Mouse (Mus musculus) liver, embryonic 15.5 days (tissue): Measurements from ENCODE around the gene Rasgrf2. TPM values are rescaled to one million over a fixed set of nuclear protein-coding genes. Genes with fewer than 3 reads are reported as not detected.

ENCODE experiments used
- ATAC-seq: fragments of 200-750 bp; cut with Nextera tagmentation; 2 replicates; pipeline ENCODE4 v1.8.0; 2017; ENCODE audit warnings: moderate number of reproducible peaks, mild to moderate bottlenecking, moderate library complexity; ENCODE audit not compliant: insufficient read depth
- H3K27ac ChIP-seq: fragments of 300-500 bp; sonication (generic); replicated peaks from 2 replicates; pipeline ENCODE4 v1.5.1; 2015; ENCODE audit warnings: mild to moderate bottlenecking, inconsistent platforms
- H3K27me3 ChIP-seq: fragments of 300-500 bp; sonication (generic); 2 replicates; pipeline ENCODE4 v1.6.1; 2015; ENCODE audit warnings: mild to moderate bottlenecking, inconsistent platforms
- H3K36me3 ChIP-seq: fragments of 300-500 bp; sonication (generic); replicated peaks from 2 replicates; pipeline ENCODE4 v1.6.1; 2015; ENCODE audit warnings: moderate library complexity, mild to moderate bottlenecking, inconsistent platforms
- H3K4me1 ChIP-seq: fragments of 300-500 bp; sonication (generic); replicated peaks from 2 replicates; pipeline ENCODE4 v1.6.1; 2015; ENCODE audit warnings: inconsistent platforms
- H3K4me2 ChIP-seq: fragments of 300-500 bp; sonication (generic); 2 replicates; pipeline ENCODE4 v1.6.1; 2015; ENCODE audit warnings: moderate library complexity, mild to moderate bottlenecking, inconsistent platforms
- H3K4me3 ChIP-seq: fragments of 300-500 bp; sonication (generic); replicated peaks from 2 replicates; pipeline ENCODE4 v1.5.1; 2015; ENCODE audit warnings: mild to moderate bottlenecking, inconsistent platforms
- H3K9ac ChIP-seq: fragments of 300-500 bp; sonication (generic); 2 replicates; pipeline ENCODE4 v1.6.1; 2015; ENCODE audit warnings: moderate library complexity, mild to moderate bottlenecking, inconsistent platforms
- H3K9me3 ChIP-seq: fragments of 300-500 bp; sonication (generic); replicated peaks from 2 replicates; pipeline ENCODE4 v1.6.1; 2016; ENCODE audit warnings: inconsistent platforms
- WGBS: fragments of 180-500 bp; shearing (Covaris S2); methylation state at CpG from one replicate; pipeline ENCODE4 v1.1.7; 2015; ENCODE audit warnings: mixed read lengths; ENCODE audit not compliant: insufficient replicate concordance; 5-methylcytosine and 5-hydroxymethylcytosine counted together
- polyA plus RNA-seq: library from polyadenylated mRNA; unstranded; fragments of >200 nt; fragmentation: Nextera tagmentation; extraction: Ambion mirVana; gene quantifications from 2 replicates; pipeline ENCODE4 v1.2.1, GENCODE M21; 2015

Rasgrf2 gene
- polyA plus RNA-seq, 1 experiment from 2014 or later = 0.13 TPM

GRCm38 (mm10) chr13:91938826-91939225 is 192.6 kb downstream of the Rasgrf2 start:
- no peaks in the 10 kb centered on the region for H3K27me3 ChIP-seq

GRCm38 (mm10) chr13:91937232-91937631 is 194.2 kb downstream of the Rasgrf2 start:
- no peaks in the 10 kb centered on the region for H3K9me3 ChIP-seq
- ATAC-seq = no peak
- H3K36me3 ChIP-seq = no peaks in the 10 kb centered on the region
- H3K4me2 ChIP-seq = no peak overlapping the region
- H3K4me1 ChIP-seq = no peaks in the 10 kb centered on the region
- no peak overlapping the region for H3K27ac ChIP-seq
- WGBS = 58% methylated on average over 2 of the region's 2 CpGs
- no peaks in the 10 kb centered on the region for H3K27me3 ChIP-seq
- no peak overlapping the region for H3K4me3 ChIP-seq
- no peak overlapping the region for H3K9ac ChIP-seq

More at GRCm38 (mm10) chr13:91938826-91939225, 192.6 kb downstream of the Rasgrf2 start:
- no peaks in the 10 kb centered on the region for H3K9me3 ChIP-seq
- no peaks in the 10 kb centered on the region for H3K4me1 ChIP-seq
- ATAC-seq = no peak
- no peak overlapping the region for H3K9ac ChIP-seq
- H3K4me2 ChIP-seq = no peak overlapping the region
- H3K36me3 ChIP-seq = no peaks in the 10 kb centered on the region
- WGBS = 31% methylated on average over 1 of the region's 1 CpGs
- H3K27ac ChIP-seq = no peak overlapping the region
- H3K4me3 ChIP-seq = no peak overlapping the region

- Histone ChIP-seq H3K27ac (no peak overlapping the region), H3K36me3 (no peaks in the 10 kb centered on the region), H3K4me3 (no peak overlapping the region), H3K4me2 (no peak overlapping the region), H3K9me3 (no peaks in the 10 kb centered on the region), H3K9ac (no peak overlapping the region), H3K4me1 (no peaks in the 10 kb centered on the region), H3K27me3 (no peaks in the 10 kb centered on the region)
- no peak for ATAC-seq
- WGBS = 63% methylated on average over 1 of the region's 1 CpGs
These were observed 199.3 kb downstream of the Rasgrf2 start for GRCm38 (mm10) chr13:91932122-91932521.

- no peaks in the 10 kb centered on the region for H3K4me1 ChIP-seq
- ATAC-seq = no peak
- H3K9me3 ChIP-seq = no peaks in the 10 kb centered on the region
- no peaks in the 10 kb centered on the region for H3K27me3 ChIP-seq
- no peaks in the 10 kb centered on the region for H3K36me3 ChIP-seq
- no peak overlapping the region for H3K9ac ChIP-seq
- no peak overlapping the region for H3K4me3 ChIP-seq
- no peak overlapping the region for H3K27ac ChIP-seq
- no peak overlapping the region for H3K4me2 ChIP-seq
- 54% methylated on average over 7 of the region's 7 CpGs for WGBS
These were observed 201.3 kb downstream of the Rasgrf2 start for GRCm38 (mm10) chr13:91929943-91930726.

GRCm38 (mm10) chr13:91928605-91929389 is 202.7 kb downstream of the Rasgrf2 start:
- no peak overlapping the region for H3K27ac ChIP-seq
- no peaks in the 10 kb centered on the region for H3K36me3 ChIP-seq
- no peaks in the 10 kb centered on the region for H3K27me3 ChIP-seq
- ATAC-seq = no peak
- H3K4me3 ChIP-seq = no peak overlapping the region
- H3K9me3 ChIP-seq = no peaks in the 10 kb centered on the region
- no peak overlapping the region for H3K4me2 ChIP-seq
- H3K9ac ChIP-seq = no peak overlapping the region
- H3K4me1 ChIP-seq = no peaks in the 10 kb centered on the region
- WGBS = 38% methylated on average over 4 of the region's 4 CpGs

GRCm38 (mm10) chr13:91921010-91921409 is 210.4 kb downstream of the Rasgrf2 start:
- 38% methylated on average over 3 of the region's 3 CpGs for WGBS
- H3K27me3 ChIP-seq = no peaks in the 10 kb centered on the region
- no peak for ATAC-seq
- no peaks in the 10 kb centered on the region for H3K4me1 ChIP-seq
- H3K9ac ChIP-seq = no peak overlapping the region
- no peak overlapping the region for H3K27ac ChIP-seq
- H3K4me2 ChIP-seq = no peak overlapping the region
- H3K36me3 ChIP-seq = no peaks in the 10 kb centered on the region
- no peak overlapping the region for H3K4me3 ChIP-seq
- no peaks in the 10 kb centered on the region for H3K9me3 ChIP-seq

GRCm38 (mm10) chr13:91918764-91919163 is 212.7 kb downstream of the Rasgrf2 start:
- ATAC-seq = no peak
- H3K9ac ChIP-seq = no peak overlapping the region
- no peak overlapping the region for H3K27ac ChIP-seq
- WGBS = 67% methylated on average over 5 of the region's 5 CpGs
- H3K9me3 ChIP-seq = no peaks in the 10 kb centered on the region
- H3K36me3 ChIP-seq = no peaks in the 10 kb centered on the region
- H3K4me1 ChIP-seq = no peaks in the 10 kb centered on the region
- H3K4me2 ChIP-seq = no peak overlapping the region
- no peaks in the 10 kb centered on the region for H3K27me3 ChIP-seq
- H3K4me3 ChIP-seq = no peak overlapping the region

- H3K9ac ChIP-seq = no peak overlapping the region
These were observed 213.6 kb downstream of the Rasgrf2 start for GRCm38 (mm10) chr13:91917835-91918234.

GRCm38 (mm10) chr13:91916308-91916707 is 215.1 kb downstream of the Rasgrf2 start:
- Histone ChIP-seq H3K9ac (no peak overlapping the region), H3K36me3 (no peaks in the 10 kb centered on the region), H3K4me3 (no peak overlapping the region), H3K4me1 (no peaks in the 10 kb centered on the region), H3K27me3 (no peaks in the 10 kb centered on the region), H3K9me3 (no peaks in the 10 kb centered on the region), H3K4me2 (no peak overlapping the region), H3K27ac (no peak overlapping the region)
- 83% methylated on average over 5 of the region's 5 CpGs for WGBS
- no peak for ATAC-seq

More at GRCm38 (mm10) chr13:91917835-91918234, 213.6 kb downstream of the Rasgrf2 start:
- no peaks in the 10 kb centered on the region for H3K9me3 ChIP-seq
- no peaks in the 10 kb centered on the region for H3K27me3 ChIP-seq
- ATAC-seq = no peak
- no peaks in the 10 kb centered on the region for H3K4me1 ChIP-seq
- H3K36me3 ChIP-seq = no peaks in the 10 kb centered on the region
- no peak overlapping the region for H3K4me2 ChIP-seq
- H3K4me3 ChIP-seq = no peak overlapping the region
- no peak overlapping the region for H3K27ac ChIP-seq
- 72% methylated on average over 2 of the region's 2 CpGs for WGBS

- H3K9ac ChIP-seq = no peak overlapping the region
- no peaks in the 10 kb centered on the region for H3K4me1 ChIP-seq
- no peak overlapping the region for H3K4me3 ChIP-seq
- no peaks in the 10 kb centered on the region for H3K27me3 ChIP-seq
- 69% methylated on average over 6 of the region's 6 CpGs for WGBS
- H3K4me2 ChIP-seq = no peak overlapping the region
- H3K27ac ChIP-seq = no peak overlapping the region
- no peaks in the 10 kb centered on the region for H3K36me3 ChIP-seq
- no peak for ATAC-seq
- H3K9me3 ChIP-seq = no peaks in the 10 kb centered on the region
These were observed 215.7 kb downstream of the Rasgrf2 start for GRCm38 (mm10) chr13:91915582-91916239.

- H3K4me2 ChIP-seq = no peak overlapping the region
- no peaks in the 10 kb centered on the region for H3K27me3 ChIP-seq
- ATAC-seq = no peak
- no peaks in the 10 kb centered on the region for H3K4me1 ChIP-seq
- no peak overlapping the region for H3K9ac ChIP-seq
- WGBS = 14% methylated on average over 4 of the region's 4 CpGs
- no peak overlapping the region for H3K27ac ChIP-seq
- H3K9me3 ChIP-seq = no peaks in the 10 kb centered on the region
- H3K4me3 ChIP-seq = no peak overlapping the region
- no peaks in the 10 kb centered on the region for H3K36me3 ChIP-seq
These were observed 216.3 kb downstream of the Rasgrf2 start for GRCm38 (mm10) chr13:91915192-91915581.
